In genomic region chr8:119394524-119395026, GRCm38 (mm10) we compare ENCODE assay signal across 8 mouse cellular contexts. TPM values are rescaled to one million over a fixed set of nuclear protein-coding genes. Genes with fewer than 3 reads are reported as not detected.
DNase-seq lines count a peak whose midpoint lies in the region; ATAC-seq lines count a peak whose summit lies in the region.

Gene Mlycd, plus strand, starts transcription at chr8:119394878.

- peak; percentile 68 to 70 for DNase-seq in CD8-positive naive resting alpha-beta T cell, adult 2 months (ENCODE audit: low read depth in 2 of 2, low spot score in 2 of 2)
- DNase-seq in c-Kit-positive CD71-negative TER-119-negative erythroid progenitor cells, embryonic 14.5 days (ENCODE audit: low read depth) = peak; percentile 80
- peak; percentile 91 for DNase-seq in forebrain, embryonic 10.5 days (ENCODE audit: extremely low spot score, low spot score)
- peak; percentile 96 to 97 for DNase-seq in kidney, postnatal 36 days
- DNase-seq in telencephalon, adult 2 months (ENCODE audit: low read depth, low spot score) = peak; percentile 84

- peak within 1 kb of the TSS; percentile 87 for H3K27ac ChIP-seq in forebrain, embryonic 10.5 days
- H3K27ac ChIP-seq in heart, embryonic 15.5 days = peak within 1 kb of the TSS; percentile 94
- peak within 1 kb of the TSS; percentile 69 for H3K27ac ChIP-seq in liver, embryonic 15.5 days (replicated peaks)
- H3K27ac ChIP-seq in neural tube, embryonic 12.5 days = peak within 1 kb of the TSS; percentile 83

- H3K4me1 ChIP-seq in forebrain, embryonic 10.5 days = peaks cover 28% of the 10 kb centered on the region
- peaks cover 24% of the 10 kb centered on the region for H3K4me1 ChIP-seq in heart, embryonic 15.5 days (replicated peaks)
- peaks cover 35% of the 10 kb centered on the region for H3K4me1 ChIP-seq in liver, embryonic 15.5 days (replicated peaks)
- H3K4me1 ChIP-seq in neural tube, embryonic 12.5 days = peaks cover 13% of the 10 kb centered on the region

- H3K9ac ChIP-seq in heart, embryonic 15.5 days = peak within 1 kb of the TSS; percentile 89
- H3K9ac ChIP-seq in liver, embryonic 15.5 days = peak within 1 kb of the TSS; percentile 71
- H3K9ac ChIP-seq in neural tube, embryonic 12.5 days = peak within 1 kb of the TSS; percentile 94

- peaks cover 9% of the 10 kb centered on the region for H3K36me3 ChIP-seq in forebrain, embryonic 10.5 days (replicated peaks)
- no peaks in the 10 kb centered on the region for H3K36me3 ChIP-seq in heart, embryonic 15.5 days
- no peaks in the 10 kb centered on the region for H3K36me3 ChIP-seq in liver, embryonic 15.5 days (replicated peaks)
- H3K36me3 ChIP-seq in neural tube, embryonic 12.5 days = no peaks in the 10 kb centered on the region

- peak; percentile 93 for ATAC-seq in heart, embryonic 15.5 days (replicated peaks; ENCODE audit: insufficient number of reproducible peaks, insufficient read depth, low FRiP score, low read depth)
- ATAC-seq in liver, embryonic 15.5 days (ENCODE audit: insufficient read depth) = peak; percentile 88
- peak; percentile 96 for ATAC-seq in neural tube, embryonic 12.5 days (ENCODE audit: low FRiP score, low read depth)

- H3K9me3 ChIP-seq in forebrain, embryonic 10.5 days = no peaks in the 10 kb centered on the region
- H3K9me3 ChIP-seq in heart, embryonic 15.5 days (replicated peaks) = no peaks in the 10 kb centered on the region
- H3K9me3 ChIP-seq in liver, embryonic 15.5 days (replicated peaks) = no peaks in the 10 kb centered on the region
- H3K9me3 ChIP-seq in neural tube, embryonic 12.5 days = no peaks in the 10 kb centered on the region

- peaks cover 12% of the 10 kb centered on the region; the same call in 1 of the 2 replicates for H3K27me3 ChIP-seq in forebrain, embryonic 10.5 days (ENCODE audit: poor library complexity, severe bottlenecking)
- no peaks in the 10 kb centered on the region for H3K27me3 ChIP-seq in heart, embryonic 15.5 days
- no peaks in the 10 kb centered on the region for H3K27me3 ChIP-seq in liver, embryonic 15.5 days
- H3K27me3 ChIP-seq in neural tube, embryonic 12.5 days (replicated peaks) = no peaks in the 10 kb centered on the region

- 3% methylated on average over 44 of the region's 44 CpGs for WGBS in forebrain, embryonic 10.5 days
- 1% methylated on average over 44 of the region's 44 CpGs for WGBS in heart, embryonic 15.5 days
- WGBS in liver, embryonic 15.5 days (ENCODE audit: insufficient replicate concordance) = 2% methylated on average over 44 of the region's 44 CpGs
- 3% methylated on average over 44 of the region's 44 CpGs for WGBS in neural tube, embryonic 12.5 days

- peak within 1 kb of the TSS; percentile 99 for H3K4me2 ChIP-seq in heart, embryonic 15.5 days
- H3K4me2 ChIP-seq in liver, embryonic 15.5 days = peak within 1 kb of the TSS; percentile 97
- peak within 1 kb of the TSS; percentile 100 for H3K4me2 ChIP-seq in neural tube, embryonic 12.5 days (replicated peaks)

- peak within 1 kb of the TSS; percentile 93 for H3K4me3 ChIP-seq in forebrain, embryonic 10.5 days
- H3K4me3 ChIP-seq in heart, embryonic 15.5 days = peak within 1 kb of the TSS; percentile 94
- peak within 1 kb of the TSS; percentile 74 for H3K4me3 ChIP-seq in liver, embryonic 15.5 days (replicated peaks)
- peak within 1 kb of the TSS; percentile 93 for H3K4me3 ChIP-seq in neural tube, embryonic 12.5 days

RNA-seq across cellular contexts. Expression of gene Mlycd, which starts in this region (rescaled TPM):
- polyA plus RNA-seq in forebrain, embryonic 10.5 days (2016; fragmentation: Nextera tagmentation; extraction: Ambion mirVana) = 9.2 and 10.2 TPM in 2 replicates
- polyA plus RNA-seq in heart, embryonic 15.5 days (2015; fragmentation: Nextera tagmentation; extraction: Ambion mirVana) = 19.1 and 21.1 TPM in 2 replicates
- polyA plus RNA-seq in liver, embryonic 15.5 days (2015; fragmentation: Nextera tagmentation; extraction: Ambion mirVana) = 11.5 and 12.4 TPM in 2 replicates
- 15.1 and 16.3 TPM in 2 replicates for polyA plus RNA-seq in neural tube, embryonic 12.5 days (2016; fragmentation: Nextera tagmentation; extraction: Ambion mirVana)

Comparison
In these comparisons a context has a peak if more than half of its experiments do, and no peak if none do; other contexts are left out.
1. Peak in every context shown above with its lines: DNase-seq, ATAC-seq, H3K4me3 ChIP-seq and H3K27ac ChIP-seq.